Mouse (Mus musculus) lung, postnatal 0 days (tissue): ENCODE measurements at regions not wholly inside any gene's neighbourhood (a gene's known extent, or its start where the extent isn't known, plus 50 kb on each side); places are given as distances from the start of the nearest gene placed in this dataset.

Source experiments
- ATAC-seq: fragments of 200-750 bp; cut with Nextera tagmentation; 2 replicates; pipeline ENCODE4 v1.8.0; 2017; ENCODE audit warnings: moderate library complexity
- DNase-seq: peaks from one replicate; pipeline ENCODE4 v3.0.0-alpha.2; 2016; ENCODE audit warnings: low spot score
- H3K27ac ChIP-seq: fragments of 300-500 bp; sonication (generic); 2 replicates; pipeline ENCODE4 v1.5.1; 2014; ENCODE audit warnings: antibody characterized with exemption, mild to moderate bottlenecking, low read length, mixed read lengths
- H3K27me3 ChIP-seq: fragments of 300-500 bp; sonication (generic); replicated peaks from 2 replicates; pipeline ENCODE4 v1.6.1; 2014; ENCODE audit warnings: low read length, mixed read lengths; ENCODE audit not compliant: insufficient read depth
- H3K36me3 ChIP-seq: fragments of 300-500 bp; sonication (generic); 2 replicates; pipeline ENCODE4 v1.6.1; 2014; ENCODE audit warnings: low read length, mixed read lengths; ENCODE audit not compliant: insufficient read depth
- H3K4me1 ChIP-seq: fragments of 300-500 bp; sonication (generic); 2 replicates; pipeline ENCODE4 v1.6.1; 2014; ENCODE audit warnings: antibody characterized with exemption, low read depth, low read length, mixed read lengths; ENCODE audit not compliant: insufficient read depth
- H3K4me2 ChIP-seq: fragments of 300-500 bp; sonication (generic); replicated peaks from 2 replicates; pipeline ENCODE4 v1.6.1; 2014; ENCODE audit warnings: low read depth, mild to moderate bottlenecking, low read length, moderate library complexity, mixed read lengths
- H3K4me3 ChIP-seq: fragments of 300-500 bp; sonication (generic); 2 replicates; pipeline ENCODE4 v1.5.1; 2014; ENCODE audit warnings: low read depth, low read length
- H3K9ac ChIP-seq: fragments of 300-500 bp; sonication (generic); replicated peaks from 2 replicates; pipeline ENCODE4 v1.6.1; 2014; ENCODE audit warnings: low read depth, mild to moderate bottlenecking
- H3K9me3 ChIP-seq: fragments of 300-500 bp; sonication (generic); 2 replicates; pipeline ENCODE4 v1.6.1; 2016; ENCODE audit warnings: low read length, mixed read lengths
- CTCF ChIP-seq: IDR thresholded peaks from 2 replicates; pipeline ENCODE4 v1.5.1; 2016; ENCODE audit warnings: antibody characterized with exemption, mild to moderate bottlenecking
- EP300 ChIP-seq: IDR thresholded peaks from 2 replicates; pipeline ENCODE4 v1.6.1; 2016; ENCODE audit warnings: antibody characterized with exemption, mild to moderate bottlenecking, control low read depth
- WGBS: fragments of 180-500 bp; shearing (Covaris S2); extraction: QIAGEN DNeasy Blood & Tissue Kit; methylation state at CpG from one replicate; pipeline ENCODE4 v1.1.7; 2014; 5-methylcytosine and 5-hydroxymethylcytosine counted together

GRCm38 (mm10) chr11:94850129-94850528 is 67.6 kb upstream of the Tmem92 start:
- Histone ChIP-seq H3K27me3 (no peaks in the 10 kb centered on the region), H3K4me2 (no peak overlapping the region), H3K4me3 (no peak overlapping the region), H3K9ac (no peak overlapping the region), H3K4me1 (no peaks in the 10 kb centered on the region), H3K36me3 (no peaks in the 10 kb centered on the region), H3K9me3 (no peaks in the 10 kb centered on the region), H3K27ac (no peak overlapping the region)
- TF ChIP-seq CTCF: no peak
- TF ChIP-seq EP300: no peak
- WGBS: 89% methylated on average over 3 of the region's 3 CpGs
- no peak for DNase-seq
- no peak for ATAC-seq

GRCm38 (mm10) chr11:94839133-94839532 is 56.6 kb upstream of the Tmem92 start:
- no peak for TF ChIP-seq EP300
- TF ChIP-seq CTCF: peak; percentile 51
- Histone ChIP-seq H3K36me3 (no peaks in the 10 kb centered on the region), H3K4me1 (no peaks in the 10 kb centered on the region), H3K4me3 (no peak overlapping the region), H3K4me2 (no peak overlapping the region), H3K9ac (no peak overlapping the region), H3K27me3 (no peaks in the 10 kb centered on the region), H3K27ac (no peak overlapping the region), H3K9me3 (no peaks in the 10 kb centered on the region)
- DNase-seq: no peak
- no peak for ATAC-seq

GRCm38 (mm10) chr11:94838140-94838539 is 55.6 kb upstream of the Tmem92 start:
- Histone ChIP-seq H3K4me1 (no peaks in the 10 kb centered on the region), H3K4me2 (no peak overlapping the region), H3K4me3 (no peak overlapping the region), H3K27me3 (no peaks in the 10 kb centered on the region), H3K36me3 (no peaks in the 10 kb centered on the region), H3K9ac (no peak overlapping the region), H3K27ac (no peak overlapping the region), H3K9me3 (no peaks in the 10 kb centered on the region)
- ATAC-seq (no peak), DNase-seq (no peak)
- WGBS: 50% methylated on average over 3 of the region's 3 CpGs
- TF ChIP-seq EP300 (no peak), CTCF (peak; percentile 44)

- Histone ChIP-seq H3K36me3 (no peaks in the 10 kb centered on the region), H3K9me3 (no peaks in the 10 kb centered on the region), H3K4me3 (no peak overlapping the region), H3K4me1 (no peaks in the 10 kb centered on the region), H3K4me2 (no peak overlapping the region), H3K27ac (no peak overlapping the region), H3K9ac (no peak overlapping the region), H3K27me3 (no peaks in the 10 kb centered on the region)
- DNase-seq: no peak
- TF ChIP-seq CTCF (no peak), EP300 (no peak)
- ATAC-seq: no peak
These were observed 53.8 kb upstream of the Tmem92 start for GRCm38 (mm10) chr11:94836347-94836746.

- DNase-seq (peak; percentile 53), ATAC-seq (no peak)
- no peak overlapping the region for H3K4me3 ChIP-seq
- no peak overlapping the region for H3K27ac ChIP-seq
- peak; percentile 82 for TF ChIP-seq CTCF
- TF ChIP-seq EP300: no peak
- 23% methylated on average over 13 of the region's 13 CpGs for WGBS
- no peaks in the 10 kb centered on the region for H3K4me1 ChIP-seq
- no peak overlapping the region for H3K4me2 ChIP-seq
- no peaks in the 10 kb centered on the region for H3K27me3 ChIP-seq
- H3K36me3 ChIP-seq: no peaks in the 10 kb centered on the region
- no peak overlapping the region for H3K9ac ChIP-seq
- no peaks in the 10 kb centered on the region for H3K9me3 ChIP-seq
These were observed 49.9 kb upstream of the Tmem92 start for GRCm38 (mm10) chr11:94832246-94832985.
